Mouse (Mus musculus): ENCODE data around the gene Trnp1. TPM values are rescaled to one million over a fixed set of nuclear protein-coding genes. Genes with fewer than 3 reads are reported as not detected.

The Trnp1 gene
- polyA plus RNA-seq, 1 experiment from 2014 or later: 1.1 TPM

DNA sequence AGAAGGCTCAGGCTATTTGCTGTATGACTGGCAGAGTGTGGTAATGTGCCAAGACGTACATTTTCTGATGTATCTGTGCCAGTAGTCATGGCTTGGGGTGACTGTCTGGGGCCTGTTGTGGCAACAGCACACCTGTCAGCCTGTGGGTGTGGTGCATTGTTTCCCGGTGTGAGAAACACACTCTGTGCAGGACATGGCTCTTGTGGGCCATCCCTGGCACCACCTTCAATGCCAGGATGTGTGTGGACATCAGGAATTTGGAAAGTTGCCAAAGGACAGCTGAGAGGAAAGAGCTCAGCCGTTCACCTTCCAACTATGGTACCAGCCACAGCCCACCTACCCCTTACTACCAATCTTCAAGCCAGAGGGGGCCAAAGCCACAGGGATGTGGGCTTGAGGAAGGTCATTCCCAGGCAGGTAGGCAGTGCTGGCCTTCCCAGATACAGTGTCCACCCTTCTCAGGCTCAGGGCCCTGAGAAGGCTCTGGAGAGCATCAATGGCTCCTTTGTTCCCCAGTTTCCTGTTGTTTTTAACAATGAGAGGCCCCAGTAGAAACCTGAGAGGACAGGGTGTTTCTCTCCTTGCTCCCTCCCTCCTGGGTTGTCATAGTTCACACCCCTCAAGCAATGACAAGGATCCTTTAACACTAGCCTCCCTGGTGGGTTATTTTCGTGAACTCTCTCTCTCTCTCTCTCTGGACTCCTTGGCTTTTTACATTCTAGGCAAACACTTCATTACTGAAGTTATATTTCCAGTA is 8.7 kb downstream of the Trnp1 start:
- Histone ChIP-seq H3K27me3 (replicated peaks; ENCODE audit: low read depth, poor library complexity, severe bottlenecking) (peaks cover 22% of the 10 kb centered on the region), H3K9me3 (no peaks in the 10 kb centered on the region), H3K27ac (replicated peaks) (peak overlapping the region; percentile 59), H3K4me1 (peaks cover 40% of the 10 kb centered on the region), H3K4me3 (no peak overlapping the region), H3K36me3 (replicated peaks) (no peaks in the 10 kb centered on the region)
- DNase-seq (ENCODE audit: low spot score): no peak
- 60% methylated on average over 4 of the region's 4 CpGs for WGBS

DNA sequence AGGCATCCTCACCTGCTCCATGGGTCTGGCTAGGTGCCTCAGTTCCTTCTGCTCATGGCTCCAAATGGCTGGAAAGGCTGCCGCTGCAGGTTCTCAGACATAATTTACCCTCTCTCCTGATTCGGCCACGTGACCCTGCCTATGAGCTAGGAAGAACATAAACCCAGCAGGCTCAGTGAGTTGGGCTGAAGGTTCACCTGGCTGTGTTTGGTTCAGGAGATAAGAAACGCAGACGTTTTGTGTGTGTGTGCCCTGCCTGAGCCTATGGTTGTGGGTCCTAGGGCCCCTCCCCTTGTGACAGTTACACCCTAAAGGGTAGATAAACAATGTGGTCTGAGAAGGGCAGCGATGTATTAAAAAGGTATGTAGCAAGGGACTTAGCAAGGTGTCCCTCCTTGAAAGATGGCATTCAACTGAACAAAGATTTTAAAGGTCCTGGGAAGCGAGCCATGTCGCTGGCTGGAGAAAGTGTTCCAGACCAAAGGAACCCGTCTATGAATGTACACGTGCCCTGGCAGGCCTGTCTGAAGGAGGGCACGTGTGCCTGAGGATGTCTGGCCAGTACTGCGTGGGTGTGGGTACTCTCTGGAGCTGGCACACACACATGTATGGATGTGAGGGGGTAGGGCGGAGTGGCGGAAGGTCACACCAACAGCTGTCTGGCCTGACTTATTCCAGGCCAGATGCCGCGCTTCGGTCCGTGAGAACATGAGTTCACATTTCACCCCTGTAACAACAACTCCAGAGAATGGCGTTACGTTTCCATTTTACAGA is 9.5 kb downstream of the Trnp1 start:
- no peak overlapping the region for H3K4me3 ChIP-seq
- WGBS: 74% methylated on average over 20 of the region's 20 CpGs
- no peaks in the 10 kb centered on the region for H3K36me3 ChIP-seq (replicated peaks)
- peaks cover 24% of the 10 kb centered on the region for H3K27me3 ChIP-seq (replicated peaks; ENCODE audit: low read depth, poor library complexity, severe bottlenecking)
- H3K9me3 ChIP-seq: no peaks in the 10 kb centered on the region
- H3K4me1 ChIP-seq: peaks cover 41% of the 10 kb centered on the region
- H3K27ac ChIP-seq (replicated peaks): peak overlapping the region; percentile 59; the same call in 1 of the 2 replicates
- no peak for DNase-seq (ENCODE audit: low spot score)

DNA sequence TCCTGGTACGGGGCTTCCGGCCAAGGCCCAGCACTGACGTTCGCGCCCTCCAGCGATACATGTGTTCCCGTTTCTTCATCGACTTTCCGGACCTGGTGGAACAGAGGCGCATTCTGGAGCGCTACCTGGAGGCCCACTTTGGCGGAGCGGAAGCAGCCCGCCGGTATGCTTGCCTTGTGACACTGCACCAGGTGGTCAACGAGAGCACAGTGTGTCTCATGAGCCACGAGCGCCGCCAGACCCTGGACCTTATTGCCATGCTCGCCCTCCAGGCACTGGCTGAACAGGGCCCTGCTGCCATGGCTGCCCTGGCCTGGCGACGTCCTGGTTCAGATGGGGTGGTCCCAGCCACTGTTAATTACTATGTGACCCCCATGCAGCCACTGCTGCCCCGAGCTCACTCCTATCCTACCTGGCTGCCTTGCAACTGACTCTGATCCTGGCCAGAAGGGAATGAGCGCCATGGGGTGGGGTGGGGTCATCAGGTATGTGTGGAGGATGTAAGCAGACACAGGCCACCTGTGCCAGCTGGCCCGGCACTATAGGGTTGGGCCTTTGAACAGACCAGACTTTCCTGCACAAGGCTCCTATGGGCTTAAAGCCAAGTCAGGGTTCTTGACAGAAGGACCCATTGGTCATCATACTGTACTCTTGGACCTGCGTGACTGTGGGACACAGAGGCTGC is 11.5 kb downstream of the Trnp1 start:
- Histone ChIP-seq H3K27ac (replicated peaks) (no peak overlapping the region), H3K9me3 (no peaks in the 10 kb centered on the region), H3K36me3 (replicated peaks) (no peaks in the 10 kb centered on the region), H3K4me3 (no peak overlapping the region), H3K27me3 (replicated peaks; ENCODE audit: low read depth, poor library complexity, severe bottlenecking) (peaks cover 29% of the 10 kb centered on the region), H3K4me1 (peaks cover 33% of the 10 kb centered on the region)
- DNase-seq (ENCODE audit: low spot score): no peak
- 92% methylated on average over 26 of the region's 26 CpGs for WGBS

DNA sequence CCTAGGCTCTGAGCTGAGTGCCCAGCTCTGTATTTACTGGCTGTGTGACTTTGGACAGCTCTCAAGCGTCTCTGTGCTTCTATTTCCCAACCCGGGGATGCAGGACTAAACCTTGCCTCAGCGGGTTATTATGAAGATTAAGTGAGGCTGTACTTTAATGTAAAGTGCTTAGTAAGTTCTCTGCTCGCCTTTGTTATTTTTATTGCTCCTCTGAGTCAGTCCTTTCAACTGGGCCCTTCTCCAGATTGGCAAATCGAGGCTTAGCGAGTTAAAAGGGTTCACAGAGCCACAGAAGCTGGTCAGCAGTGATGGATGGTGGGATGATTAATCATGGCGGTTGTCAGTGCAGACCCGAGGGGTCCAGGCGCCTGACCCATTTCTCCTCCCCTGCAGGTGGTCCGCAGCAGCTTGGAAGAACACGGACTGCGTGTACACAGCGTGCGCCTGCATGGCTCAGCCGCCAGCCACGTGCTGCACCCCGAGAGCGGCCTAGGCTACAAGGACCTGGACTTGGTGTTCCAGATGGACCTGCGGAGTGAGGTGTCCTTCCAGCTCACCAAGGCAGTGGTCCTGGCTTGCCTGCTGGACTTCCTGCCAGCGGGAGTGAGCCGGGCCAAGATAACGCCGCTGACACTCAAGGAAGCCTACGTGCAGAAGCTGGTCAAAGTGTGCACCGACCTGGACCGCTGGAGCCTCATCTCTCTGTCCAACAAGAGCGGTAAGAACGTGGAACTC is 12.5 kb downstream of the Trnp1 start:
- Histone ChIP-seq H3K36me3 (replicated peaks) (no peaks in the 10 kb centered on the region), H3K4me3 (no peak overlapping the region), H3K9me3 (no peaks in the 10 kb centered on the region), H3K27ac (replicated peaks) (no peak overlapping the region), H3K27me3 (replicated peaks; ENCODE audit: low read depth, poor library complexity, severe bottlenecking) (peaks cover 39% of the 10 kb centered on the region), H3K4me1 (peaks cover 26% of the 10 kb centered on the region)
- WGBS: 92% methylated on average over 28 of the region's 28 CpGs
- DNase-seq (ENCODE audit: low spot score): no peak

- WGBS: 12% methylated on average over 22 of the region's 22 CpGs
- peak overlapping the region; percentile 46 for H3K4me3 ChIP-seq
- H3K27ac ChIP-seq (replicated peaks): no peak overlapping the region; the same call in 1 of the 2 replicates
- peak; percentile 58 for DNase-seq (ENCODE audit: low spot score)
- no peaks in the 10 kb centered on the region for H3K36me3 ChIP-seq (replicated peaks)
- H3K9me3 ChIP-seq: no peaks in the 10 kb centered on the region
- peaks cover 34% of the 10 kb centered on the region for H3K4me1 ChIP-seq
- peaks cover 51% of the 10 kb centered on the region for H3K27me3 ChIP-seq (replicated peaks; ENCODE audit: low read depth, poor library complexity, severe bottlenecking)
Observed at GRCm38 (mm10) chr4:133484266-133485025, 13.9 kb downstream of the Trnp1 start.

DNA sequence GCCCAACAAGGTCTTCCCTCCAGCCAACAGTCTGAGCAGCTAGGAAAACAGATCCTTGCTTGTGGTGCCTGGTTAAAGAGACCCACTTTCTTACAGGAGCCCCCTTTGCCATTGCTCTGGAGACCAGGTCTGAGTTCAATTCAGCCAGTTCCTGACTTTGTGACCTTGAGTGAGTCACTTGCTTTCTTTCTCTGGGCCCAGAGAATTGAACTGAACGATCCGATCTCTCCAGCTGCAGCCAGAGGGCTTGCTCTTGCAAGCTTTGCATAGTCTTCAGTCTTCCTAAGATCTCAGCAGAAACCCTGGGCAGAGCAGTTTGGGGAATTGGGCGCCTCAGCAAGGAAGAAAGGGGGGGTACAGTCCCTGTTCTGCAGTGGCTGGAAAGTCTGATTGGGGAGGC is 15.9 kb downstream of the Trnp1 start:
- Histone ChIP-seq H3K27me3 (replicated peaks; ENCODE audit: low read depth, poor library complexity, severe bottlenecking) (peaks cover 64% of the 10 kb centered on the region), H3K36me3 (replicated peaks) (no peaks in the 10 kb centered on the region), H3K27ac (replicated peaks) (no peak overlapping the region), H3K4me1 (peaks cover 25% of the 10 kb centered on the region), H3K4me3 (no peak overlapping the region), H3K9me3 (no peaks in the 10 kb centered on the region)
- WGBS: 83% methylated on average over 3 of the region's 3 CpGs
- no peak for DNase-seq (ENCODE audit: low spot score)

GRCm38 (mm10) chr4:133481488-133481887 is 16.9 kb downstream of the Trnp1 start:
- 35% methylated on average over 4 of the region's 4 CpGs for WGBS
- DNase-seq (ENCODE audit: low spot score): no peak
- no peak overlapping the region for H3K27ac ChIP-seq (replicated peaks)
- H3K4me1 ChIP-seq: peaks cover 27% of the 10 kb centered on the region
- no peak overlapping the region for H3K4me3 ChIP-seq
- H3K27me3 ChIP-seq (replicated peaks; ENCODE audit: low read depth, poor library complexity, severe bottlenecking): peaks cover 72% of the 10 kb centered on the region
- H3K36me3 ChIP-seq (replicated peaks): no peaks in the 10 kb centered on the region
- H3K9me3 ChIP-seq: no peaks in the 10 kb centered on the region

DNA sequence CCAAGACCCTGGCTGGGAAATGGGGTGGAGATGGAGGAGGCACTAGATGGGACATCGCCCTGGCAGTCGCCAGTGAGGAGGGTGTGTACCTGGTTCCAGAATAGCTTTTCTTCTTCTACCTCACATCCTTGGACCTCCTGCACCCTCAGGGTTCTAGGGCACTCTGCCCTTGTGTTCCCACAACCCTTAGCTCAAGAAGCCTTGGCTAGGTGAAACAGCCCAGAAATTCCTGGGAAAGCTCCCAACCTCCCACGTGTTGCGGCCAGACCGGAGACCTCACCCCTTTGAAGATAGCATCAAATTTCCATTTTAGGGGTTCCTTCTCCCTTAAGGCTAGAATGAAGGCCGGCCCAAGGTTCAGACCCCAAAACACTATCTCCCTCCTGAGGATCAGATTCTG is 17.6 kb downstream of the Trnp1 start:
- peaks cover 75% of the 10 kb centered on the region for H3K27me3 ChIP-seq (replicated peaks; ENCODE audit: low read depth, poor library complexity, severe bottlenecking)
- no peak for DNase-seq (ENCODE audit: low spot score)
- no peaks in the 10 kb centered on the region for H3K9me3 ChIP-seq
- H3K4me3 ChIP-seq: peak overlapping the region; percentile 58
- no peak overlapping the region for H3K27ac ChIP-seq (replicated peaks)
- H3K4me1 ChIP-seq: peaks cover 30% of the 10 kb centered on the region
- WGBS: 39% methylated on average over 6 of the region's 6 CpGs
- H3K36me3 ChIP-seq (replicated peaks): no peaks in the 10 kb centered on the region

DNA sequence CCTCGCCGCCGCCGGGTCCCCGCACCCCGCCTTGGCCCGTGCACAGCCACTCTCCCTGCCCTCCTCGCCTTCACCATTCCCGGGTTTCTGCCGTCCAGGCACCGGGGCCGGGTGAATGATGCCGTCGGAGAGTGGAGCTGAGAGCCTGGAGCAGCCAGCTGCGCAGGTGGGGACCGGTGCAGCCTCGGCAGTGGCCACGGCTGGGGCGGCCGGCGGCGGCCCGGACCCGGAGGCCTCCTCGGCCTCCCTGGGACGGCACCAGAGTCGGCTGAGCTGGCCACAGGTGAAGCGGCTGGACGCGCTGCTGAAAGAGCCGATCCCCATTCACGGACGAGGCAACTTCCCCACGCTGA is 18.2 kb downstream of the Trnp1 start:
- H3K27me3 ChIP-seq (replicated peaks; ENCODE audit: low read depth, poor library complexity, severe bottlenecking): peaks cover 75% of the 10 kb centered on the region
- peaks cover 30% of the 10 kb centered on the region for H3K4me1 ChIP-seq
- 3% methylated on average over 34 of the region's 34 CpGs for WGBS
- H3K9me3 ChIP-seq: no peaks in the 10 kb centered on the region
- no peaks in the 10 kb centered on the region for H3K36me3 ChIP-seq (replicated peaks)
- no peak overlapping the region; the same call in 1 of the 2 replicates for H3K27ac ChIP-seq (replicated peaks)
- peak overlapping the region; percentile 58 for H3K4me3 ChIP-seq
- DNase-seq (ENCODE audit: low spot score): no peak

- no peaks in the 10 kb centered on the region for H3K9me3 ChIP-seq
- peak within 1 kb of the TSS; percentile 58 for H3K4me3 ChIP-seq
- H3K27me3 ChIP-seq (replicated peaks; ENCODE audit: low read depth, poor library complexity, severe bottlenecking): peaks cover 72% of the 10 kb centered on the region
- WGBS: 3% methylated on average over 29 of the region's 29 CpGs
- peak; percentile 99 for DNase-seq (ENCODE audit: low spot score)
- H3K4me1 ChIP-seq: peaks cover 28% of the 10 kb centered on the region
- H3K36me3 ChIP-seq (replicated peaks): no peaks in the 10 kb centered on the region
- H3K27ac ChIP-seq (replicated peaks): no peak within 1 kb of the TSS; the same call in 1 of the 2 replicates
Observed at GRCm38 (mm10) chr4:133479458-133480184, 18.7 kb downstream of the Trnp1 start, which contains the start of gene Tent5b. TSS of gene Tent5b (plus strand) at chr4:133480132.

- Histone ChIP-seq H3K9me3 (peaks cover 4% of the 10 kb centered on the region), H3K4me1 (peaks cover 15% of the 10 kb centered on the region), H3K27me3 (replicated peaks; ENCODE audit: low read depth, poor library complexity, severe bottlenecking) (peaks cover 41% of the 10 kb centered on the region), H3K36me3 (replicated peaks) (no peaks in the 10 kb centered on the region), H3K4me3 (no peak overlapping the region), H3K27ac (replicated peaks) (no peak overlapping the region)
- 69% methylated on average over 2 of the region's 2 CpGs for WGBS
- DNase-seq (ENCODE audit: low spot score): no peak
Observed at GRCm38 (mm10) chr4:133473833-133474232, 24.5 kb downstream of the Trnp1 start.
